Mouse (Mus musculus): Measurements from ENCODE around the gene Tcf7l2. TPM values are rescaled to one million over a fixed set of nuclear protein-coding genes. Genes with fewer than 3 reads are reported as not detected.

Tcf7l2 gene
- 2.6 and 3.1 TPM in 2 replicates for total RNA-seq (2017)

DNA sequence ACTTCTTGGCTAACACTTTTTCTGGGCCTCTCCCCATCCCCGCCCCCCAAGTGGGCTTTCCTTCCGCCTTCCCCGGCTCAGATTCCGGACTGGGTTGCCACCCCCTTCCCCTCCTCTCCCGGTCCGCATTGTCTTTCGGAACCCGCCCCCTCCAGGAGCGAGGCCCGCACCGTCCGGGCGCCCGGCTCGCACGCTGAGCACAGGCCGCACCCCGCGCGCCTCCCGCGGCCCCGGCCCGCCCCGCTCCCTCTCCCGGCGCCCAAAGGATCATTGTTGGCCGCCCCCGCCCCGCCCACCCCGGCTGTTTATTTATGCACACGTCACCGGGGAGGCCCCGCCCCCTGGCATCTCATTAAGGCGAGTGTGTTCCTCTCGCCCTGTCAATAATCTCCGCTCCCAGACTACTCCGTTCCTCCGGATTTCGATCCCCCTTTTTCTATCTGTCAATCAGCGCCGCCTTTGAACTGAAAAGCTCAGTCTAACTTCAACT is at the start of gene Tcf7l2:
Gene Tcf7l2, plus strand, starts transcription at position 382 of the 490 bp plus-strand sequence.
- ATAC-seq (replicated peaks in 1 of 2; ENCODE audit: insufficient read depth in 1 of 2, low FRiP score in 2 of 2, low TSS enrichment in 1 of 2, low read depth in 1 of 2, poor library complexity in 2 of 2, severe bottlenecking in 2 of 2), result peak; percentile 58 to 61

GRCm38 (mm10) chr19:55694651-55695050 is 47.0 kb upstream of the Tcf7l2 start:
- ATAC-seq (replicated peaks in 1 of 2; ENCODE audit: insufficient read depth in 1 of 2, low FRiP score in 2 of 2, low TSS enrichment in 1 of 2, low read depth in 1 of 2, poor library complexity in 2 of 2, severe bottlenecking in 2 of 2), result no peak

DNA sequence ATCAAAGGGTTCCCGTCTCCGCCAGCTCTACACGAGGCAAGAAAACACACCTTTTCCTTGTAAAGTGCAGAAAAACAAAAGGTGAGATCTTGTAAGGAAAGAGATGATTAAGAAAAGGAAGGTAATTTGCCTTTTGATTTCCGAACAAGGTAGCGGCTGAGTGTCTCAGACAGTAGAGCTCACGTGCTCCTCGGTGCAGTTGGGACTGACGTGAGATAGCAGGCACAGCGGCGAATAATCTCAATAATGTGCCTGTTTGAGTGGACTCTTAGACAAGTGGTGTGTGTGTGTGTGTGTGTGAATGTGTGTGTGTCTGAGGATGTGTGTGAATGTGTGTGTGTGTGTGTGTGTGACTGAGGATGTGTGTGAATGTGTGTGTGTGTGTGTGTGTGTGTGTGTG is 46.2 kb upstream of the Tcf7l2 start:
- no peak for ATAC-seq (replicated peaks in 1 of 2; ENCODE audit: insufficient read depth in 1 of 2, low FRiP score in 2 of 2, low TSS enrichment in 1 of 2, low read depth in 1 of 2, poor library complexity in 2 of 2, severe bottlenecking in 2 of 2)

DNA sequence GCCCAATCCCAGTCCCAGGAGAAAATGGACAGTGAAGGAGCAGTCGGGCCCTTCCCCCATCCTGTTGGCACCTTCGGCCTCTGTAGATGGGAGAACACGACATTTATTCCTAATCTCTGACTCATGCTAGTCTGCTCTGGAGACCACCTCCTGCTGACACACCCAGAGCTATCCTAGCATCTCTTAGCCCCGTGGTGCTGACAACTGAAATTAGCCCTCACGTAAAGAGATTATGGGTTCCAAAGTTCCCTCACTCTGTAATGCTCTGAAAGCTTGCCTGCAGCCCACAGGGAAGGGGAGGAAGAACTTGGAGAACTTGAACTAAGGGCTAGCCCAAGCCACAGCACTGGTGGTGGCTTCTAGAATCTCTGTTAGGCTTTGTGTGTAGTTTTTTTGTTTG is 42.7 kb upstream of the Tcf7l2 start:
- ATAC-seq (replicated peaks in 1 of 2; ENCODE audit: insufficient read depth in 1 of 2, low FRiP score in 2 of 2, low TSS enrichment in 1 of 2, low read depth in 1 of 2, poor library complexity in 2 of 2, severe bottlenecking in 2 of 2), result no peak

- no peak for ATAC-seq (replicated peaks in 1 of 2; ENCODE audit: insufficient read depth in 1 of 2, low FRiP score in 2 of 2, low TSS enrichment in 1 of 2, low read depth in 1 of 2, poor library complexity in 2 of 2, severe bottlenecking in 2 of 2)
Observed at GRCm38 (mm10) chr19:55700214-55700568, 41.4 kb upstream of the Tcf7l2 start.

DNA sequence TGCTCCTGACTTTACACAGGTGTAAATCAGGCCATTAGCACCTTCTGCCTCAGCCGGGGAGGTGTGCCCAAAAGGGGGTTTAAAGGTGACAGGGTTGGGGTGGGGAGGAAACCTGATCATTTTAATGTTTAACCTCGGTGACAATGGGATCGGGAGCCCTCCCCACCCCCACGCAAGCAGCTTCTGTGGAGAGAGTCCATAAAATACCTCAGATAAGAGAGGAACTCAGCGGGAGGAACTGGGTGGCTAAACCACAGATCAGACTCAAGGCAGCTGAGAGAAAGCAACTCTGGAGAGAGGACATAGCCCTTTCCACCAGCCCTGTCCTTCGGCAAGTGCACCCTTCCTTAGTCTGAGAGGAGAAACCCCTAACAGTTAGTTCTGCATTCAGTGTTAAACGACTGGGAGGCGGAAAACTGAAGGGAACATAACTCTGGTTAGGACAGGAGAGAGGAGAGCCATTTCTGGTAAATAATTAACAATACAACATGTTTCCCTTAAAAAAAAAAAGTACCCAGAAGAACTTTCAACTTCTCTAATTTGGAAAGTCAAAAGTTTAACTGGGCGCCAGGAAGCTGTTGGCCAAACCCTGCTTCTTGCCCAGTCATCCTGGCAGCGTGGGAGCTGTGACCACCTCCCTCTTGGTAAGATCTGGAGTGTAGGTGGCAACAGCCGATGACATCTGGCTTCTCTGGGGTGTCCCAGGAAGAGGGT is 40.9 kb upstream of the Tcf7l2 start:
- peak; percentile 77 to 78 for ATAC-seq (replicated peaks in 1 of 2; ENCODE audit: insufficient read depth in 1 of 2, low FRiP score in 2 of 2, low TSS enrichment in 1 of 2, low read depth in 1 of 2, poor library complexity in 2 of 2, severe bottlenecking in 2 of 2)

GRCm38 (mm10) chr19:55701283-55701633 is 40.4 kb upstream of the Tcf7l2 start:
- no peak for ATAC-seq (replicated peaks in 1 of 2; ENCODE audit: insufficient read depth in 1 of 2, low FRiP score in 2 of 2, low TSS enrichment in 1 of 2, low read depth in 1 of 2, poor library complexity in 2 of 2, severe bottlenecking in 2 of 2)

DNA sequence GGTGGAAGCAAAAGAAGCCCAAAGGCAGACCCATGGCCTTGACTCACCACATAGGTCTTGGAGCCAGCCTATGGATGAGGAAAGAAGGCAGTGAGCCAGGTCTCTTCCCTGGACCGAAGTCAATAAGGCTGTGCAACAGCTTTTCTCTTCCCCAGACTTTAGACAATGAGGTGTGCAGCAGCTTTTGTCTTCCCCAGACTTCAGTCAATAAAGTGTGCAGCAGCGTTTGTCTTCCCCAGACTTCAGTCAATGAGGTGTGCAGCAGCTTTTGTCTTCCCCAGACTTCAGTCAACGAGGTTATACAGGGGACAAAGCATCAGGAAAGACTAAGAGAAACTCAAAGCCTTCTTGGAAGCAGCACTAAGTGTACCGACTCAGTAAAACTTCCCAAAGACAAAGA is 39.5 kb upstream of the Tcf7l2 start:
- ATAC-seq (replicated peaks in 1 of 2; ENCODE audit: insufficient read depth in 1 of 2, low FRiP score in 2 of 2, low TSS enrichment in 1 of 2, low read depth in 1 of 2, poor library complexity in 2 of 2, severe bottlenecking in 2 of 2), result no peak

- ATAC-seq (replicated peaks in 1 of 2; ENCODE audit: insufficient read depth in 1 of 2, low FRiP score in 2 of 2, low TSS enrichment in 1 of 2, low read depth in 1 of 2, poor library complexity in 2 of 2, severe bottlenecking in 2 of 2), result no peak
Observed at GRCm38 (mm10) chr19:55702716-55703115, 38.9 kb upstream of the Tcf7l2 start.

GRCm38 (mm10) chr19:55704071-55704470 is 37.5 kb upstream of the Tcf7l2 start:
- ATAC-seq (replicated peaks in 1 of 2; ENCODE audit: insufficient read depth in 1 of 2, low FRiP score in 2 of 2, low TSS enrichment in 1 of 2, low read depth in 1 of 2, poor library complexity in 2 of 2, severe bottlenecking in 2 of 2), result no peak

DNA sequence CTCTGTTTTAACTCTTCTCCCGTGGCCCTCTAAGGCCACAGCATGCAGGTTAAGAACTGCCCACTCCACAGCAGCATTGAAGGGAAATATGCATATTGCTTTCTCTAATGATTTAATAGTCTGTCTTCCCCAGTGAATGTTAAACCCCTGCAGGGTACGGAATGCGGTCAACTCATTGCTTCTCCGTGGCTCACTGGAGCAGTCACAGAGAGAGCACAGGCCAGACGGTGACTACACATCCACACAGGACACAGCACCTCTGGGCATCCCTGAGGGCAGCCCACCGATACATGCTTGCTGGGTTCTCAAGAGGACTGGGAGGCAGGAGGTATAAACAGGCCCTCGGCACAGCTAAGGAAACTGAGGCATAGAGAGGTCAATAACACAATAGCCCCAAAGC is 35.3 kb upstream of the Tcf7l2 start:
- ATAC-seq (replicated peaks in 1 of 2; ENCODE audit: insufficient read depth in 1 of 2, low FRiP score in 2 of 2, low TSS enrichment in 1 of 2, low read depth in 1 of 2, poor library complexity in 2 of 2, severe bottlenecking in 2 of 2), result no peak

DNA sequence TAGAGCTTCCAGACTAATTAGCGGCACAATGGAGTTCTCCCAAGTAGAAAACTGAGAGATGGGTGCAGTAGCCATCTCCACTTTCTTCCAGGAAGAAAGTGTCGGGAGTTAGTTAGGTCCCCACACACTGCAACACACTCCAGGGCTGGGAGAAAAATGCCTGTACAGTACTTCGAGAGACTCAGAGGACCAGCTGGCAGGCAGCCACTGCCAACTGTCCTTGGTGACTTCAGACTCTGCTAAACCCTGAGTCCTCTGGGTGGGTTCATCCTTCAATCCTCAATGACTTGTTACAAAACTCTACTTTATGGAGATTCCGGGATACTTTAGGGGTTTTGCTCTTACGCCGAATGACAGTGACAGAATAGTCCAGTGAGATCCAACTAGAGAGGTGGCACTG is 34.8 kb upstream of the Tcf7l2 start:
- ATAC-seq (replicated peaks in 1 of 2; ENCODE audit: insufficient read depth in 1 of 2, low FRiP score in 2 of 2, low TSS enrichment in 1 of 2, low read depth in 1 of 2, poor library complexity in 2 of 2, severe bottlenecking in 2 of 2), result no peak

DNA sequence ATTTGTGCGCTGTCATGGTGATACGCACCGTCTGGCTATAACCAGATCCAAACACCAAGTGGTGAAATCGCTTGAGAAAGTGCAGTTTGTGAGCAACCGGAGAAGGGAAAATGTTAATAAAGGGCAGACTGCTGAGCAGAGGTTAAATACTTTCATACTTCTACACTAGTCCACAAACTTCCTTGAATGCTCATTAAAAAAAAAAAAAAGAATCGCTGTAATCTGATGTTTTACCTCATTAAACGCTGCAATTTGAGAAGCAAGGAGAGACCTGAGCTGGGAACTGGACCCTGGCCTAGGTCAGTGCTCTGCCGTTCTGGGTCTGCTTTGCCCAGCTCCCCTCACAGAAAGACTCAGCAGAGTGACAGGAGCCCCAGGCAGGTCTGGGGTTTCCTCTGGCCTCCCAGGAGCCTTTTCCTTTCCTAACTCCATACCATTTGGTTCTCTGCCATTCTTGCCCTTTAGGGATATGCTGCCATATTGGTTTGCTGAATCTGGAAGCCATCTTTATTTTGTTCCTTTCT is 33.5 kb upstream of the Tcf7l2 start:
- ATAC-seq (replicated peaks in 1 of 2; ENCODE audit: insufficient read depth in 1 of 2, low FRiP score in 2 of 2, low TSS enrichment in 1 of 2, low read depth in 1 of 2, poor library complexity in 2 of 2, severe bottlenecking in 2 of 2), result no peak

- no peak for ATAC-seq (replicated peaks in 1 of 2; ENCODE audit: insufficient read depth in 1 of 2, low FRiP score in 2 of 2, low TSS enrichment in 1 of 2, low read depth in 1 of 2, poor library complexity in 2 of 2, severe bottlenecking in 2 of 2)
Observed at GRCm38 (mm10) chr19:55710841-55711240, 30.8 kb upstream of the Tcf7l2 start.

DNA sequence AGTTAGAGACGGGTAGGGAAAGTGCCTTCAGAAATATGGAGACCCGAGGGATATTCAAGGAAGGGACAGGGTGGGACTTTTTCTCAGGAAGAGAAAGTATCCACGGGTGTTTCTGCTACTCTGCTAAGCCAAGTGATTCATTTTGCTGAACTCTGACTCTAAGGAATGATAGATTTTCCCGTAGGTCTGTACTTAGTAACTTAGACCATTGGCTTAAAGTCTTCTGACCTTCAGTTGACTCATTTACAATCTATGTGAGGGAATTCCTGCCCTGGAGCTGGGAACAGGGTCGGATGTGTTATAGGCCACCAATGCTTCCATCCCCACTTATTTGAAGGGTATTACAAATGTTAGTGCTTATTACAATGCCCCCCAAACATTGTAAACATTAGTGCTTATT is 29.9 kb upstream of the Tcf7l2 start:
- ATAC-seq (replicated peaks in 1 of 2; ENCODE audit: insufficient read depth in 1 of 2, low FRiP score in 2 of 2, low TSS enrichment in 1 of 2, low read depth in 1 of 2, poor library complexity in 2 of 2, severe bottlenecking in 2 of 2), result no peak

DNA sequence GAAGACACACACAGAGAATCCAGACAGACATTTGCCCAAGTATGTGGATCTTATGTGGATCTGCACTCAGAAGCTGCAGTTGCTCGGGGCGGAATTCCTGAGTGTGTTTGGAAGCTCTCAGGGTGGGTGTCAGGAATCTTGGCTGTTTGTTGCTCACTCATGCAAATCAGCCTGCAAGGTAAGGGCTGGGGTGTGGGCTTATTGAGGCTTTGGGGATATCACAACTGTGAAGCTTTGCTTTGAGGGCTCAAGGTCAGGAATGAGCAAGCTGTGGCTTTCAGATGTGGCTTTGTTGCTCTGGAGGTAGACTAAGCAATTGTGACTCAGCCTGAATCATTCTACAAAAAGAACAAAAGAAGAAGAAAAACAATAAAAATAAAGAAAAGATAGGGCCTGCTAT is 28.9 kb upstream of the Tcf7l2 start:
- ATAC-seq (replicated peaks in 1 of 2; ENCODE audit: insufficient read depth in 1 of 2, low FRiP score in 2 of 2, low TSS enrichment in 1 of 2, low read depth in 1 of 2, poor library complexity in 2 of 2, severe bottlenecking in 2 of 2), result no peak

DNA sequence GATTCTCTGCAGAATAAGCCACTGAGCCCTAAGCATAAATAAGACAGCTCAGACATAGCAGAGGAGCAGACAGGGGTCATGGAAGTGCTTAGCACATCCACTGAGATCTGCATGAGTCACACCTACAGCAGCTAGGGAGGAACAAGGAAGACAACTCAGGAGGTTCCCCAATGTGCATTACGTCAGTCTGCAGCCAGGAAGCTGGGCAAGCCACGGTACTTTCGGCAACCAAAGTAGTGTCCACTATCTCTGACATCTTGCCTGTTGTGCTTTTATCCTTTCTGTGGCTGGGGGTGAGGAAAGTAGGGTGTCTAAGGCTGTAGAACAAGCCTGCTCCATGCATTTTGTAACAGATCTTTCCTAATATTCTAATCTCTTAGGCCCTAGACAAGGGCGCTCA is 27.6 kb upstream of the Tcf7l2 start:
- peak; percentile 50 to 67; a peak in 2 of 4 replicates for ATAC-seq (replicated peaks in 1 of 2; ENCODE audit: insufficient read depth in 1 of 2, low FRiP score in 2 of 2, low TSS enrichment in 1 of 2, low read depth in 1 of 2, poor library complexity in 2 of 2, severe bottlenecking in 2 of 2)

DNA sequence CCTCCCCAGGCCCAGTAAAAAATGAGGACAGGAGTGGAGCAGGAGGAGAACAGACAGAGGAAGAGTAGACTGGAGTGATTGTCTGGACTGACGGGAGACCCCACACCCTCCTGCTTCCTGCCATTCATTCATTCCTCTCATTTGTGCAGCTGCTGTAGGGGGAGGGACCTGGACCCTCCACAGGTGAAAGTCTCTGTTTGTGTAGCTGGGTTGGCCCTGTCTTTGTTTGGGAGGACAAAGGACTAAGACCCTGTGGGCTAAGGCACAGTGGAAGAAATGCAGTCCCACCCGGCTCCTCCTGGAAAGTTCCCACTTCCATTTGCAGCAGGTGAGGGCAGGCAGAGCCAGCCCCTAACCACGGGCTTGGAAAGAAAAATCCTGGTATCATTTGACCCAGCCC is 27.0 kb upstream of the Tcf7l2 start:
- ATAC-seq (replicated peaks in 1 of 2; ENCODE audit: insufficient read depth in 1 of 2, low FRiP score in 2 of 2, low TSS enrichment in 1 of 2, low read depth in 1 of 2, poor library complexity in 2 of 2, severe bottlenecking in 2 of 2), result no peak

GRCm38 (mm10) chr19:55719083-55719482 is 22.5 kb upstream of the Tcf7l2 start:
- ATAC-seq (replicated peaks in 1 of 2; ENCODE audit: insufficient read depth in 1 of 2, low FRiP score in 2 of 2, low TSS enrichment in 1 of 2, low read depth in 1 of 2, poor library complexity in 2 of 2, severe bottlenecking in 2 of 2), result no peak
